9 mouse cellular contexts compared by ENCODE assay signal in genomic region chr1:172313613-172314411, GRCm38 (mm10). TPM values are rescaled to one million over a fixed set of nuclear protein-coding genes. Genes with fewer than 3 reads are reported as not detected.
DNase-seq lines count a peak whose midpoint lies in the region; ATAC-seq lines count a peak whose summit lies in the region.
"Had no signal": no experiment of that assay in that cellular context is flagged by ENCODE, and none has a peak within 500 bp of the region (broad histone marks: within the 10 kb centered on the region; RNA-seq: fewer than 3 reads in every experiment).

No protein-coding gene starts in this region.

- peak overlapping the region; percentile 77 for H3K4me3 ChIP-seq in limb, embryonic 12.5 days (replicated peaks)
- H3K4me3 ChIP-seq in stomach, embryonic 15.5 days (replicated peaks): 0 out of 2 replicates have a peak overlapping the region, but pooled peaks have one; percentile 70

- peaks cover 22% of the 10 kb centered on the region for H3K36me3 ChIP-seq in limb, embryonic 12.5 days
- H3K36me3 ChIP-seq in stomach, embryonic 15.5 days: no peaks in the 10 kb centered on the region

- no peak for ATAC-seq in limb, embryonic 12.5 days (ENCODE audit: insufficient number of reproducible peaks, insufficient read depth, low FRiP score, low TSS enrichment, low read depth)
- no peak for ATAC-seq in stomach, embryonic 15.5 days (ENCODE audit: insufficient read depth, low FRiP score, low read depth)
- ATAC-seq in megakaryocyte-erythroid progenitor cell, adult 5-6 weeks (replicated peaks; ENCODE audit: low FRiP score, low TSS enrichment, poor library complexity, severe bottlenecking): no peak

- no peak overlapping the region for H3K27ac ChIP-seq in limb, embryonic 12.5 days
- no peak overlapping the region for H3K27ac ChIP-seq in stomach, embryonic 15.5 days

- peak overlapping the region; percentile 89 for H3K4me2 ChIP-seq in limb, embryonic 12.5 days
- H3K4me2 ChIP-seq in stomach, embryonic 15.5 days: peak overlapping the region; percentile 95

- WGBS in limb, embryonic 12.5 days: 84% methylated on average over 10 of the region's 10 CpGs
- 77% methylated on average over 10 of the region's 10 CpGs for WGBS in stomach, embryonic 15.5 days

- no peaks in the 10 kb centered on the region for H3K9me3 ChIP-seq in limb, embryonic 12.5 days
- no peaks in the 10 kb centered on the region for H3K9me3 ChIP-seq in stomach, embryonic 15.5 days

- H3K27me3 ChIP-seq in limb, embryonic 12.5 days: no peaks in the 10 kb centered on the region
- H3K27me3 ChIP-seq in stomach, embryonic 15.5 days (replicated peaks): no peaks in the 10 kb centered on the region

- peak; percentile 46 to 62 for DNase-seq in right cerebral cortex, postnatal 10 days (ENCODE audit: low spot score in 2 of 2)
- DNase-seq in right cerebral cortex, postnatal 4 days: no peak
- DNase-seq in fibroblast of lung, adult 2 months (ENCODE audit: low read depth): peak; percentile 82
- no peak for DNase-seq in layer of hippocampus, postnatal 36 days
- no peak for DNase-seq in right cerebral cortex, adult 18-20 months

- H3K9ac ChIP-seq in limb, embryonic 12.5 days (replicated peaks): 0 out of 2 replicates have a peak overlapping the region, but pooled peaks have one; percentile 81
- no peak overlapping the region for H3K9ac ChIP-seq in stomach, embryonic 15.5 days

- H3K4me1 ChIP-seq in limb, embryonic 12.5 days (replicated peaks): peaks cover 52% of the 10 kb centered on the region
- H3K4me1 ChIP-seq in stomach, embryonic 15.5 days: peaks cover 14% of the 10 kb centered on the region

RNA-seq across cellular contexts. Expression of gene Kcnj9, which starts 15.3 kb away (rescaled TPM):
- polyA plus RNA-seq in limb, embryonic 12.5 days (2016; fragmentation: Nextera tagmentation; extraction: Ambion mirVana): not detected in 2 replicates
- polyA plus RNA-seq in stomach, embryonic 15.5 days (2015; fragmentation: Nextera tagmentation; extraction: Ambion mirVana): 0.05 and 0.09 TPM in 2 replicates
- not detected in 2 replicates for total RNA-seq in megakaryocyte-erythroid progenitor cell, adult 5-6 weeks (2014; fragmentation: Nextera tagmentation)
- total RNA-seq in megakaryocyte-erythroid progenitor cell, adult 5-6 weeks (2017): not detected in 2 replicates
- total RNA-seq in layer of hippocampus, postnatal 36 days (2021): 10 to 100 TPM; 63.6 to 66.8 TPM
- total RNA-seq: hematopoietic stem cell, adult 5-6 weeks had no signal

RNA-seq across cellular contexts. Expression of gene Atp1a2, which starts 15.9 kb away (rescaled TPM):
- 5.1 and 5.4 TPM in 2 replicates for polyA plus RNA-seq in limb, embryonic 12.5 days (2016; fragmentation: Nextera tagmentation; extraction: Ambion mirVana)
- 4.2 and 4.3 TPM in 2 replicates for polyA plus RNA-seq in stomach, embryonic 15.5 days (2015; fragmentation: Nextera tagmentation; extraction: Ambion mirVana)
- not detected in 2 replicates for total RNA-seq in megakaryocyte-erythroid progenitor cell, adult 5-6 weeks (2014; fragmentation: Nextera tagmentation)
- total RNA-seq in megakaryocyte-erythroid progenitor cell, adult 5-6 weeks (2017): not detected in 2 replicates
- 100 to 1,000 TPM; 577 to 614 TPM for total RNA-seq in layer of hippocampus, postnatal 36 days (2021)
- total RNA-seq: hematopoietic stem cell, adult 5-6 weeks had no signal

RNA-seq across cellular contexts. Expression of gene Kcnj10, which starts 27.2 kb away (rescaled TPM):
- 0.04 and 0.05 TPM in 2 replicates for polyA plus RNA-seq in limb, embryonic 12.5 days (2016; fragmentation: Nextera tagmentation; extraction: Ambion mirVana)
- polyA plus RNA-seq in stomach, embryonic 15.5 days (2015; fragmentation: Nextera tagmentation; extraction: Ambion mirVana): 0.10 and 0.17 TPM in 2 replicates
- total RNA-seq in megakaryocyte-erythroid progenitor cell, adult 5-6 weeks (2014; fragmentation: Nextera tagmentation): not detected in 2 replicates
- total RNA-seq in megakaryocyte-erythroid progenitor cell, adult 5-6 weeks (2017): 0.15 and 0.75 TPM in 2 replicates
- total RNA-seq in layer of hippocampus, postnatal 36 days (2021): 10 to 100 TPM; 89.3 to 94.4 TPM
- total RNA-seq: hematopoietic stem cell, adult 5-6 weeks had no signal

RNA-seq across cellular contexts. Expression of gene Igsf8, which starts 52.4 kb away (rescaled TPM):
- polyA plus RNA-seq in limb, embryonic 12.5 days (2016; fragmentation: Nextera tagmentation; extraction: Ambion mirVana): 44.1 and 45.9 TPM in 2 replicates
- 44.8 and 45.0 TPM in 2 replicates for polyA plus RNA-seq in stomach, embryonic 15.5 days (2015; fragmentation: Nextera tagmentation; extraction: Ambion mirVana)
- 9.3 and 23.6 TPM in 2 replicates for total RNA-seq in megakaryocyte-erythroid progenitor cell, adult 5-6 weeks (2014; fragmentation: Nextera tagmentation)
- total RNA-seq in megakaryocyte-erythroid progenitor cell, adult 5-6 weeks (2017): 9.7 and 16.4 TPM in 2 replicates
- 100 to 1,000 TPM; 256 to 272 TPM for total RNA-seq in layer of hippocampus, postnatal 36 days (2021)

RNA-seq across cellular contexts. Expression of gene Atp1a4, which starts 55.6 kb away (rescaled TPM):
- polyA plus RNA-seq in limb, embryonic 12.5 days (2016; fragmentation: Nextera tagmentation; extraction: Ambion mirVana): not detected in 2 replicates
- not detected in 2 replicates for polyA plus RNA-seq in stomach, embryonic 15.5 days (2015; fragmentation: Nextera tagmentation; extraction: Ambion mirVana)
- not detected in 2 replicates for total RNA-seq in megakaryocyte-erythroid progenitor cell, adult 5-6 weeks (2014; fragmentation: Nextera tagmentation)
- total RNA-seq in megakaryocyte-erythroid progenitor cell, adult 5-6 weeks (2017): not detected in 2 replicates
- not detected for total RNA-seq in layer of hippocampus, postnatal 36 days (2021)
- total RNA-seq: hematopoietic stem cell, adult 5-6 weeks had no signal

Comparison
In these comparisons a context has a peak if more than half of its experiments do, and no peak if none do; other contexts are left out.
1. DNase-seq: peak in right cerebral cortex, postnatal 10 days (2 of 2) and fibroblast of lung, adult 2 months (single experiment); none in right cerebral cortex, postnatal 4 days (single experiment), layer of hippocampus, postnatal 36 days (0 of 2) and right cerebral cortex, adult 18-20 months (single experiment).
2. RNA of gene Kcnj9, which starts 15.3 kb away (total RNA-seq): 63.6 to 66.8 TPM in layer of hippocampus, postnatal 36 days; not detected in megakaryocyte-erythroid progenitor cell, adult 5-6 weeks; every median in the first group is over 10 times any median in the second.
3. RNA of gene Atp1a2, which starts 15.9 kb away (total RNA-seq): 577 to 614 TPM in layer of hippocampus, postnatal 36 days; not detected in megakaryocyte-erythroid progenitor cell, adult 5-6 weeks; every median in the first group is over 100 times any median in the second.
4. RNA of gene Kcnj10, which starts 27.2 kb away (total RNA-seq): 89.3 to 94.4 TPM in layer of hippocampus, postnatal 36 days; 0.15 to 0.75 TPM in megakaryocyte-erythroid progenitor cell, adult 5-6 weeks; every median in the first group is over 10 times any median in the second.